Mouse (Mus musculus): ENCODE measurements around the gene Hrnr. TPM values are rescaled to one million over a fixed set of nuclear protein-coding genes. Genes with fewer than 3 reads are reported as not detected.

Gene Hrnr
- polyA plus RNA-seq, 1 experiment, result not detected

DNA sequence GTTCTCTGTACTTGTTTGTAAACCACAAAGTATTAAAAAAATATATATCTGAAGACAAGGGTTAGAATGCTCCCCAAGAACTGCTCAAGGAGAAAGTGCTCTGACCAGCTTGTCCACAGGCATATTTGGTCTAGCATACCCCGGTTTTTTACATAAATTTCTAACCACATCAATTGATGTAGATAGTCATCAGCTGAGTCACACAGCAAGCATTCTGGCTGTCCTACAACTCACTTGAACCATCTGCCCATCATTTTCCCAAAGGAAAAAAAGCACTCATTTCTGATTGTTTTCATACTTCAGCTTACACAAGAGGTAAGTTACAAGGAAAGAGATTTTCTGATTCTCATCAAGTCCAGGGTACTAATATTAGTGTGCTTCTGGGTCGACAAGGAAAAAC is 27.3 kb downstream of the Hrnr start:
- H3K27me3 ChIP-seq (ENCODE audit: control insufficient read depth), result no peaks in the 10 kb centered on the region
- H3K4me1 ChIP-seq (ENCODE audit: control insufficient read depth), result no peaks in the 10 kb centered on the region
- no peaks in the 10 kb centered on the region for H3K36me3 ChIP-seq (ENCODE audit: control insufficient read depth)
- TF ChIP-seq TAL1 (IDR thresholded peaks at IDR 0.05; ENCODE audit: low read length), result no peak
- no peak for TF ChIP-seq GATA1 (IDR thresholded peaks at IDR 0.05; ENCODE audit: low read length)
- no peaks in the 10 kb centered on the region for H3K9me3 ChIP-seq (ENCODE audit: control insufficient read depth, low read length)
- no peak overlapping the region for H3K4me3 ChIP-seq (replicated peaks)

DNA sequence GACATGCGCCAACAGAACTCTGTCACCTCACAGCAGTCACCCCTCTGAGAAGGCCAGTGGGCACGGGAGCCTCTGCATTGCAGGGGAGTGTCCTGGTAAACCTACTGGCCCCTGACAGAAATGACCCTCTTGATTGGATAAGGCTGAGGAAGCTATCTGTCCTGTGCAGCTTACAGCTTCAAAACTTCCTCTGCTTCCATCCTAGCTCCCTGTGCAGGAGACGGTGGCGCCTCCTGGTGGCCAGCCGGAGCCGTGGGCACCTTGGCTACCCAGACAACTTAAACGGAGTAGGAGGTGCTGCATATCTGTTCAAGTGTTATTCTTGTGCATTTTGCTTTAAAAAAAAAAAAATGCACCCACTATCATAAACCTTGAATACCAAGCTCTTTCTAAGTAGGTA is 40.5 kb downstream of the Hrnr start:
- Histone ChIP-seq H3K27me3 (ENCODE audit: control insufficient read depth) (no peaks in the 10 kb centered on the region), H3K36me3 (ENCODE audit: control insufficient read depth) (no peaks in the 10 kb centered on the region), H3K4me1 (ENCODE audit: control insufficient read depth) (no peaks in the 10 kb centered on the region), H3K4me3 (replicated peaks) (no peak overlapping the region), H3K9me3 (ENCODE audit: control insufficient read depth, low read length) (no peaks in the 10 kb centered on the region)
- TF ChIP-seq GATA1 (IDR thresholded peaks at IDR 0.05; ENCODE audit: low read length) (no peak), TAL1 (IDR thresholded peaks at IDR 0.05; ENCODE audit: low read length) (no peak)

DNA sequence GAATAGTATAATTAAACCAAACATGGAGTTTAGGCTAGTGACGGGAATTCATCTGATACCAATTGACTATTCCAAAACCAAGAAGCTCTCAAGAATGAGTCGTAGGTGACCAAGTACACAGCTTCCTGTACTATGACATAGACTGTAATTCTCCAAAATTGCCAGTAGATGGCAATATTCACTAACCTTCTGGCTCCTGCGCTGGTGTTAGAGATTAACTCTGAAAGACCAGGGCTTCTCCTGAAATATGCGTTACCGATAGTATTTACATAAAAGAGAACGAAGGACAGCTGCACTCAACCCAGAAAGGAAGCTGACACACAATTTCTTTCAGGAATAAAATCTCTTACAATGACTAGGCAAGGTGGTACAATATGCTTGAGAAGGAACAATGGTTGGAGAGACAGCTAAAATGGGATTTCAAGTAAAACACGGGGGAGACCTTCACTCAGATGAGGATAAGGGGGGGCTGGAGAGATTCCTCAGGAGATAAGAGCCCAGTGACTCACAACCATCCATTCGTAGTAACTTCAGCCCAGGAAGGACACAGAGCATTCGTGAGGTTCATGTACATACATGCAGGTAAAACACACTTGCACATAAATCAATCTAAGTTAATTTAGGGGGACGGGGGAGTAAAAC is 42.5 kb downstream of the Hrnr start:
- TF ChIP-seq TAL1 (IDR thresholded peaks at IDR 0.05; ENCODE audit: low read length) (no peak), GATA1 (IDR thresholded peaks at IDR 0.05; ENCODE audit: low read length) (no peak)
- no peaks in the 10 kb centered on the region for H3K4me1 ChIP-seq (ENCODE audit: control insufficient read depth)
- H3K9me3 ChIP-seq (ENCODE audit: control insufficient read depth, low read length), result no peaks in the 10 kb centered on the region
- H3K36me3 ChIP-seq (ENCODE audit: control insufficient read depth), result no peaks in the 10 kb centered on the region
- no peaks in the 10 kb centered on the region for H3K27me3 ChIP-seq (ENCODE audit: control insufficient read depth)
- no peak overlapping the region for H3K4me3 ChIP-seq (replicated peaks)

DNA sequence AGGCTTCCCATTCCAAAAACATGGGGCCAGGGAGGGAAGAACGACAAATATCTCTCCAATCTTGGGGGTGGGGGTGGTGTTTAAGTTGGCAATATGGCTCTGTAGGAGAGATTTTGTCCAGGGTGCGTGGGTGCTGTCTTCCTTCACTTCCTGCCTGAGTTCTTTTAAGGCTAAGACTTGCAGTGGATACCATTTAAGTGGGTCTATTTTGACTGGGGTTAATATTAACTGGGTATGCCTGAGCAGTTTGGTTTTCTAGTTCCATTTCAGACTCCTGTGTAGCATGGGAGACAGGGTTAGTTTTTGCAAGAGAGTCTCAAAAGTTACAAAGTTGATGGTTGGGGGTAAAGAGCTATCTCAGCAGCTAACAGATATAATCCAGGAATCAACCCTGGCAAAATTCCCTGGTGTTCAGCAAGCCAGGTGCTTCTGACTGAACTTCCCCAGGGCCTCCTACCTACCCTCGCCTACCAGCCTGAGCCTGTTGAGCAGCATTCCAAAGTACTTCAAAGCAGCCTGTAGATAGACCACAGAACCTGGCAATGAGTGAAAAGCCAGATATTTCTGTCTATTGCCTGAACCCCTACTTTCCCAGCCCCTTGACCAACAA is 47.5 kb downstream of the Hrnr start:
- no peaks in the 10 kb centered on the region for H3K4me1 ChIP-seq (ENCODE audit: control insufficient read depth)
- TF ChIP-seq GATA1 (IDR thresholded peaks at IDR 0.05; ENCODE audit: low read length), result no peak
- no peak for TF ChIP-seq TAL1 (IDR thresholded peaks at IDR 0.05; ENCODE audit: low read length)

GRCm38 (mm10) chr3:93368171-93368570 is 48.6 kb downstream of the Hrnr start:
- no peak for TF ChIP-seq GATA1 (IDR thresholded peaks at IDR 0.05; ENCODE audit: low read length)
- H3K9me3 ChIP-seq (ENCODE audit: control insufficient read depth, low read length), result no peaks in the 10 kb centered on the region
- no peak overlapping the region for H3K4me3 ChIP-seq (replicated peaks)
- H3K27me3 ChIP-seq (ENCODE audit: control insufficient read depth), result no peaks in the 10 kb centered on the region
- H3K36me3 ChIP-seq (ENCODE audit: control insufficient read depth), result no peaks in the 10 kb centered on the region
- no peaks in the 10 kb centered on the region for H3K4me1 ChIP-seq (ENCODE audit: control insufficient read depth)

More for the DNA sequence above, 47.5 kb downstream of the Hrnr start:
- Histone ChIP-seq H3K27me3 (ENCODE audit: control insufficient read depth) (no peaks in the 10 kb centered on the region), H3K36me3 (ENCODE audit: control insufficient read depth) (no peaks in the 10 kb centered on the region), H3K4me3 (replicated peaks) (no peak overlapping the region), H3K9me3 (ENCODE audit: control insufficient read depth, low read length) (no peaks in the 10 kb centered on the region)

GRCm38 (mm10) chr3:93373416-93373815 is 53.9 kb downstream of the Hrnr start:
- Histone ChIP-seq H3K36me3 (ENCODE audit: control insufficient read depth) (no peaks in the 10 kb centered on the region), H3K4me1 (ENCODE audit: control insufficient read depth) (no peaks in the 10 kb centered on the region), H3K4me3 (replicated peaks) (no peak overlapping the region), H3K9me3 (ENCODE audit: control insufficient read depth, low read length) (no peaks in the 10 kb centered on the region), H3K27me3 (ENCODE audit: control insufficient read depth) (no peaks in the 10 kb centered on the region)
- TF ChIP-seq TAL1 (IDR thresholded peaks at IDR 0.05; ENCODE audit: low read length), result no peak
- no peak for TF ChIP-seq GATA1 (IDR thresholded peaks at IDR 0.05; ENCODE audit: low read length)

GRCm38 (mm10) chr3:93375196-93375595 is 55.6 kb downstream of the Hrnr start:
- no peaks in the 10 kb centered on the region for H3K4me1 ChIP-seq (ENCODE audit: control insufficient read depth)
- H3K36me3 ChIP-seq (ENCODE audit: control insufficient read depth), result no peaks in the 10 kb centered on the region
- H3K9me3 ChIP-seq (ENCODE audit: control insufficient read depth, low read length), result no peaks in the 10 kb centered on the region
- TF ChIP-seq GATA1 (IDR thresholded peaks at IDR 0.05; ENCODE audit: low read length) (no peak), TAL1 (IDR thresholded peaks at IDR 0.05; ENCODE audit: low read length) (no peak)
- H3K4me3 ChIP-seq (replicated peaks), result no peak overlapping the region
- H3K27me3 ChIP-seq (ENCODE audit: control insufficient read depth), result no peaks in the 10 kb centered on the region

- H3K4me3 ChIP-seq (replicated peaks), result no peak overlapping the region
- H3K4me1 ChIP-seq (ENCODE audit: control insufficient read depth), result no peaks in the 10 kb centered on the region
- TF ChIP-seq GATA1 (IDR thresholded peaks at IDR 0.05; ENCODE audit: low read length) (no peak), TAL1 (IDR thresholded peaks at IDR 0.05; ENCODE audit: low read length) (no peak)
- no peaks in the 10 kb centered on the region for H3K36me3 ChIP-seq (ENCODE audit: control insufficient read depth)
- H3K9me3 ChIP-seq (ENCODE audit: control insufficient read depth, low read length), result no peaks in the 10 kb centered on the region
- no peaks in the 10 kb centered on the region for H3K27me3 ChIP-seq (ENCODE audit: control insufficient read depth)
Measured at GRCm38 (mm10) chr3:93375601-93376000, 56.1 kb downstream of the Hrnr start.

DNA sequence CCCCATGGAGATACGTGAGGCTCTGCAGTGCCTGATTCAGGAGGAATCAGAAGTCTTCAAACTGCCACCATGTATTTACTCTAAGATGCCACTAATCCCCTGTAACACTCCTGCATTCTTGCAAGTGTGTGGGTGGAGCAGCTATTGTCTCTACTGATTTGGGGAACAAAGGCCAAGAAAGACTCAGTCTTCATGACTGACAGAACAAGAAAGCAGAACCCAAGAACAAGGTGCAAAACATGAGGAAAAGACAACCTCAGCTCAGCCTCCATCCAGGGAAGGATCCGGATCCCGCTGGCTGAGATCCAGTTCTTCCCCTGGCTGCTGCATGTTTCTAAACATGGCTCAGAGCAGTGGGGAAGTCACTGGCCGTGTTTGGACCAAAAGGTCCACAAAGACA is 58.6 kb downstream of the Hrnr start:
- Histone ChIP-seq H3K27me3 (ENCODE audit: control insufficient read depth) (no peaks in the 10 kb centered on the region), H3K4me3 (replicated peaks) (no peak overlapping the region), H3K36me3 (ENCODE audit: control insufficient read depth) (no peaks in the 10 kb centered on the region), H3K9me3 (ENCODE audit: control insufficient read depth, low read length) (no peaks in the 10 kb centered on the region), H3K4me1 (ENCODE audit: control insufficient read depth) (no peaks in the 10 kb centered on the region)
- TF ChIP-seq TAL1 (IDR thresholded peaks at IDR 0.05; ENCODE audit: low read length) (no peak), GATA1 (IDR thresholded peaks at IDR 0.05; ENCODE audit: low read length) (no peak)

Other genes with a start within 250 kb of the Hrnr start
- gene Crnn, start 175.0 kb upstream of the Hrnr start, polyA plus RNA-seq (2012), result not detected in 2 replicates
- gene Flg2, start 122.5 kb upstream of the Hrnr start, polyA plus RNA-seq (2012), result not detected in 2 replicates
- not detected in 2 replicates for gene Flg, start 46.2 kb upstream of the Hrnr start, polyA plus RNA-seq (2012)
- 0.01 TPM in 1 of 2 replicates, not detected in the other for gene Rptn, start 74.0 kb downstream of the Hrnr start, polyA plus RNA-seq (2012)
- gene Tchh, start 122.6 kb downstream of the Hrnr start, polyA plus RNA-seq (2012), result not detected in 2 replicates
- gene Tchhl1, start 149.0 kb downstream of the Hrnr start, polyA plus RNA-seq (2012), result not detected in 2 replicates
- 0.24 and 0.37 TPM in 2 replicates for gene S100a11, start 200.7 kb downstream of the Hrnr start, polyA plus RNA-seq (2012)
- 0.07 and 0.11 TPM in 2 replicates for gene S100a10, start 235.3 kb downstream of the Hrnr start, polyA plus RNA-seq (2012)